Mouse (Mus musculus) layer of hippocampus, adult 18-20 months (tissue): ENCODE data around the gene Ramp1. TPM values are rescaled to one million over a fixed set of nuclear protein-coding genes. Genes with fewer than 3 reads are reported as not detected.

Experiments used
- DNase-seq, 2 experiments: peaks; one replicate each; pipeline ENCODE4 v3.0.0; 2022; ENCODE audit warnings: low spot score in 2 of 2
- total RNA-seq, 2 experiments: library from RNA; stranded (reverse); gene quantifications; 2 replicates each; pipeline ENCODE4 v1.2.3; 2021

Gene Ramp1
- total RNA-seq, 2 experiments from 2014 or later: 58.6 to 64.0 TPM

DNA sequence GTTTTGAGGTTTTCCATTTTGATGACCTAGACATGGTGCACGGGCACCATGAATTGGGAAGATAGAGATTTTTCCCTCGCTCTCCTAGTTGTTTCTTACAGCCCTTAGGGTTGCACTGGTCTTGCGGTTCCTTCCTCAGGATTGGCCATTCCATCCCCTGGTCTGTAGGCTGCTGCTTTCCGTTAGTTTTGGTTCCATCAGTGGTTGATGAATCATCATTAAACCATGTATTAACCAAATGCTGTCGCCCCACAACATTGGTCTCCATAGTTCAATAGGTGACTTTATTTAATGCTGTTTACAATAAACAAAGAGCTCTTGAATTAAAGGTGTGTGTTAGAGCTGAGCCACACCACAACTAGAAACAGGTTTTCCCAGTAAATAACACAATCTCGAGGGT, 58.1 kb downstream of the Ramp1 start:
- DNase-seq: no peak

DNA sequence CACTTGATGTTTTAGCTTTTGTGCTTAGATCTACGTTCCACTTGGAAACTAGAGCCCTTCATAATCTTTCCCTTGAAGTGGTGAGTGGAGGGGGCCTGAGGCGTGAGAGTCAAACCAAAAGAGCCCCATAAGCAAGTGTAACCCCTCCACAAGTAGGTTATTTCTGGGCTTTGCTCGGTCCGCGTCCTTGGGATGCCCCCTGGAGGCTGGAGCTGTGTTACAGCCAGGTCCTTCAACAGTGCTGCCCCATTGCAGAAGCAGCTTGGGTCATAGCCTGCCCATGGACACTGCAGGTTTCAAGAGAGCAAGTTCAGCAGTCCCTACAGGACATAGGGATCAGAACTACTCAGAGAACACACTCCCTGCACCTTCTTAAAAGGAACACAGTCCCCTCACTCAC, 59.5 kb downstream of the Ramp1 start:
- peak in 1 of 2 experiments; percentile 67 for DNase-seq

DNA sequence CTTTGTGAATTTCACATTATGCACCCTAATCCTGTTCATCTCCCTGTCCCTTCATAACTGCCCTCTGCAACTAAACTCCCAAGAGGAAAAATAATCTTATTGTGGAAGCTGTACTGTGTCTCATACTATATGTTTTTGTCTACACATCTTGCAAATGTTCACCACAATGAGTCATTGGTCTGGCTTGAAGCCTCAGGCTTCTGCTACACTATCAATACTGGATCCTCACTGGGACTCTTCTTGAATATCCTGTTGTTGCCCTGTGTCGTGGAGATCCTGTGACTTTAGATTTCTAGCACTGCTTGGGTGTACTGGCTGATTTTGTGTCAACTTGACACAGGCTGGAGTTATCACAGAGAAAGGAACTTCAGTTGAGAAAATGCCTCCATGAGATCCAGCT, 60.2 kb downstream of the Ramp1 start:
- DNase-seq: no peak

DNA sequence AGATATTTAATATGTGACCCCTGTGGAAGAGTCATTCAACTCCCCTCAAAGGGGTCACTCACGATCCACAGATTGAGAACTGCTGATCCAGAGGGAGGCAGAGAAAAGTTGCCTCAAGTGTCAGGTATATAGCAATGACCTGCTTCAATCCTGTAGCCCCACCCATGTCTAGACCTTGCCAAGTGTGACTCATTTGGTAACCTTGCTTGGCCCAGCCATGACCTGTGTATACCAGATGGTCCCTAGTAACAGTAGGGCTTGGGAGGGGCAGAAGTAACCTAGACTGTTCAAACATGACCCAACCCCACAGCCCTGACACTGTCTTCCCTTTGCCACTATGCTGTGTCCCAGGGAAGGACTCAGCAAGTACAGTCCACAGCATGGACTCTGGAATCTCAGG, 61.1 kb downstream of the Ramp1 start:
- DNase-seq: no peak

DNA sequence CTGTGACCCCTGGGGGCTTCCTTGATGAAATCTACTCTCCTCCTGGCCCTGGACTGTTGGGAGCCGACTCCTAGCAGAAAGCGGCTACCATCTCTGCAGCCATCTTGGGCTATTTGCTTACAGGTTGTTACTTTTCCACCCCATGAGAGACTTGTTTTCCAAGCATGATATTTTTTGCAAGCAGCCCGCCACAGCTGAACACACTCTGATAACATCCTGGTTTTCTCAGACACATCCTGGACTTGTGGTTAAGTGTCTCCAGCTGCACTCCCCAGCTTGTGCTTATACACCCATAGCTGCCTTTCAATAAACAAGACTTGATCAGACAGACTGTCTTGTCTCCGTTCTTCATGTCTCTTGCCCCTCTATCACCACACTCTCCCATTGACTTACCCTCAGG, 61.6 kb downstream of the Ramp1 start:
- no peak for DNase-seq

DNA sequence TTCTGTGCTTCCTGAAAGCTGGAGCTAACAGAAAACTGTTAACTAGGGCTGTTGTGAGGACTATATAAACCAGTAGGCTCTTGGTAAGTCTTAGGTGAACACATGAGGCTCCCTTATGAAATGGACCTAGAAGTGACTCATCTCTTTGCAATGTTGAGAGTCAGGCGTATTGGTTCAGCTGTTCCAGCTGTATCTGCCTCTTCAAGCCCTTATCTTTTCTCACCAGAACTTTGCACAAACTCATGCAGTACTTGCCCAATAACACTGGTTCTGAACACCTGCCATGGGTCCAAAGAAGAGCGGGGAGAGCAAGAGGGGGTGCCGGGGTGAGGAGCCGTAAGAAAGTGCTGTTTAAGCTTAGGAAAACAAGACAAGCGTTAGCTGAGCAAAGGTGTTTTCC, 68.6 kb downstream of the Ramp1 start:
- no peak for DNase-seq

DNA sequence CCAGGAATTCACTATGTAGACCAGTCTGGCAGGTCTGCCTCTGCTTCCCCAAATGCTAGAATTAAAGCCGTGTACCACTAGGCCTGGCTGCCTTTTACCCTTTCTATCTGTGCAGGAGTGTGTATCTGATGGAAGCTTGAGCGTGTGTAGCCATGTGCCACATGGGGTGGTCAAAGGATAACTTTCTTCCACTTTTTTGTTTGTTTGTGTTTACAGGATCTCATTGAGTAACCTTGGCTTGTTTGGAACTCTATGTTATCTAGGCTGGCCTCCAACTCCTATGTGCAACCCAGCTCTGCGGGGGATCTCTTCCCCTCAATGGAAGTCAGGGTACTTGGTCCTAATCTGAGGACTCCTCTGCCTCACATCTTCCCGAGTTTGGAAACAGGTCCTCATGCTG, 69.3 kb downstream of the Ramp1 start:
- no peak for DNase-seq

DNA sequence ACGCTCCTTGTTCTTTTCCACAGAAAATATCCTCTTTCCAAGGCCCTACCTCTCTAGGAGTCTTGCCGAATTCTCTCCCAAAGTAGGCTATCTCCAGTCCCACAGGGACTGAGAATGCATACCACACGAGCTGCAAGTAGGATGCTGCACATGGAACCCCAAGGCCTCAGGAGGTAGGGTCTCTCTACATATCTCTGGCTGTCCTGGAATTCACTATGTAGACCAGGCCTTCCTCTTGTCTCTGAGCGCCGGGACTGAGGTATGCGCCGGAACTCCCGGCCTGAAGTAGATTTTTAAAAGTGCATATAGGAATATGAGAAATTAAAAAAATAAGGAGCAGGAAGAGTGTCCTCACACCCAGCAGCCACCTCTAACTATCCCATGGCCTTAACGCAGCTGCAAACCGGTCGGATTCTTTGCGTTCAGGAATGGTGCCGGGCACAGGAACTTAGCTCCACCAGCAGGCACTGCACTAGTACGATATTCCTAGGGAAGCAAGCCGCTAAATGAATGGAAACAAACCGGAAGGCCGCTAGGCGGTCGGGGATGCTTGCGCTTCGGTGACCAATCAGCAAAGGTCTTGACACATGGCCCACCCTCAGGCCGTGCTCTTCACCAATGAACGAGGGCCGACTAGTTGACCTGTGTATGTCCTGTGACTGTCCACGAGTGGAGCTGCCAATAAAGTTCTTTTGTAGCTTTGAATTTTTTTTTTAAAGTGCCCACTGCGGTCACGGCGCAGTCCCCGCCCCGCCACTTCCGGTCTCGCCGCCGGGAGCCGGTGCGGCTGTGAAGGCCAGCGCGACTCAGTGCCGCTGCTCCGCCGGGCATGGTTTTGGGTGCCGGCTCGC, 70.2 kb downstream of the Ramp1 start, which contains the start of gene Ube2f:
Ube2f (plus strand) TSS at position 741 of the 851 bp plus-strand sequence.
- peak; percentile 93 to 98 for DNase-seq

DNA sequence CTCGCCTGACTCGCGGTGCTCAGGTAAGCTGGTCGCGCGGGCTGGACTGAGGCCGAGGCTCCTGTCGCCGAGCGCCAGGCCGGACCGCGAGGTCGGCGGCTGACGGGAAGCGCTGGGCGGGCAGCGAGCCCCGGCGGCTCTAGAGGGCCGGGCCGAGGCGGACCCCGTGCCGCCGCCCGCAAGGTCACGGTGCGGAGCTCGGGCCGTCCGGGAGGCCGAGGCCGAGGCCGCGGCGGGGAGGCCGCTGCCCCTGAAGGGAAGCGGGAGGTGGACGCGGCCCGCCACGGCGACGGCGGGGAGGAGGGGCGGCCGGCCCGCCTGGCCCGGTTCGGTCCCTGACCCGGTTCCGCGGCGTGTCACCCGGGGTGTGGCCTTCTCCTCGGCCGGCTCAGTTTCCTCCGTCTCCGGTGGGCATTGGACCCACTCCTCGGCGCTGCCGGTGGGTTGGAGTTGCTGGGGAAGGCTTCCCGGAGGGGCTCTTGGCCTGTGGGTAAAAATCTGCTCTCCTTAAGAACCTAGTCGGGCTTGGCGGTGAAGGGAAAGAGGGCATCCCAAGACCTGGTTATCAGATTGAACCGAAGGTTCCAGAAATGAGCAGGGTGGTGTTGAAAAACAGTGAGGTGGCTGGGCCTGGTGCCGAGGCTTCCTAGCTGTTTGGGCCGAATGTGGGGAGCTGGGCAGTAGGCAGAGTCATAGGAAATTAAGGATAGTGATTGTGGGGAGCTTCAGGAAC, 71.0 kb downstream of the Ramp1 start:
- peak in 1 of 2 experiments; percentile 21 for DNase-seq

DNA sequence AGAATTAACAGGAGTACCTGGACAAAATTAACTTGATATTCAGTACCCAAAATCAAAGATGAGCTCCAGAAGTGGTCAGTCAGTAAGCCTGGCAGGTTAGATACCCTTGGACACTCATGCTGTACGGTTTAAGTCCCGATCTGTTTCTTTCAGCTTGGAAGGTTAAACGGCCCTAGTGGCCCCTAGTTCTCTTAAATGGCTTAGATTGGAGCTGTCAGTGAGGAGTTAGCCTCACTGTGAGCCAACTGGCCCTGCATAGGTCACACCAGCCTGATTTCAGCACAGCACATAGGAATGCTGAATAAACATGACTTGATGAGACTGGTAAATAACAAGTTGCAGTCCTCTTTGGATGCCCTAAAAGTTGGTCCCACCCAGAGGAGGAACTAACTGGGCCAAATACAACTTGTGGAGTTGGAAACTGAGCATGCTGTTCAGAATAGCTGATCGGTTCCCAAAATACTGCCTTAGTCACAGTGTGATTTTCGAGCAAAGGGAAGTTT, 71.6 kb downstream of the Ramp1 start:
- no peak for DNase-seq

DNA sequence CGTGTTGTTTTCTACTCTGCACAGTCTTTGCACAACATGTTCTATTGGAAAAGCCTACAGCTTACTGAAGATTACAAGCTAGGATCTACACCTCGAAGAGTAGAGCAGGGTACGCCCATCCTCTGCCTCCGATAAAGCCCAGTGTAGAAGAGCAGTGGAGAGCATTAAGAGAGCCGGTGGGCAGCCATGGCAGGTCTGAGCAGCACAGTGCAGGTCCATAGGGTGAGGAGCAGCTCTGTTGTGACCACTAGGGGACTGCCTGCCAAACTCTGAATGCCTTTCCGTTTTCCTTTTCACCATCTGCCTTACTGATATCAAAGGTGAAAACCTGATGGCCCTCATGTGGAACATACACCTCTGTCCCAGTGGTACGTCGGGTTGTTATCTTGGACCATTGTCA, 72.3 kb downstream of the Ramp1 start:
- DNase-seq: no peak

DNA sequence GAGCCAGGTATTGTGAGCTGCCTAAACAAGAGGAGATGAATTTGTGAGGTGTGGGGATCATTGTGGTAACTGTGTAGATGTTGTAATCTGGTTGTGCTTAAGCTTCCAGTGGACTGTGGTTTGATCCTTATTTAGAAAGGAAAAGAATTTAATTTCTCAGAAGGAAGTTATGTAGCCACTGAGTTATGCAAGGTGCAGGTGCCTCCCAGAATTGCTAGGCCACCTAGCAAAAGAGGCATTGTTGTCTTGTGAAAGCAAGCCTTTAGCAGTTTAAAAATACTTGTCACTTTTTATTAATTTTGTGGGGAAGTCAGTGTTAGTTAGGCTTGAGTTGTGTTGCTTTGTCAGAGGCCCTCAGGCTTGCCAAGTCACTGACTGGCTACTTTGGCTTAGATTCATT, 78.3 kb downstream of the Ramp1 start:
- DNase-seq: no peak

DNA sequence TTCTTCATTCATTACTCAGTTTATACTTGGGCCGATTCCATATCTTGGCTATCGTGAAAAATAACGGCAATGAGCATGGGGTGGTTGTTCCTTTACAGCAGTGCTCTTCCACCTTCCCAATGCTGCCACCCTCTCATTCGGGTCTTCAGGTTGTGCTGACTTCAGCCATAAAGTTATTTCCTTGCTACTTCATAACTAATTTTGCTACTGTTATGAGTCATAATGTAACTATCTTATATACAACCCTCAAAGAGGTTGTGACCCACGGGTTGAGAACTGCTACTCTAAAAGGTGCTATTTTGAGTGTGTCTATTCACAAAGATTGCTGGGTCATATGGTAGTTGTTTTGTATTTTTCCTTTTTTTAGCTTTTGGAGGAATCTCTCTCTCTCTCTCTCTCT, 80.2 kb downstream of the Ramp1 start:
- no peak for DNase-seq

DNA sequence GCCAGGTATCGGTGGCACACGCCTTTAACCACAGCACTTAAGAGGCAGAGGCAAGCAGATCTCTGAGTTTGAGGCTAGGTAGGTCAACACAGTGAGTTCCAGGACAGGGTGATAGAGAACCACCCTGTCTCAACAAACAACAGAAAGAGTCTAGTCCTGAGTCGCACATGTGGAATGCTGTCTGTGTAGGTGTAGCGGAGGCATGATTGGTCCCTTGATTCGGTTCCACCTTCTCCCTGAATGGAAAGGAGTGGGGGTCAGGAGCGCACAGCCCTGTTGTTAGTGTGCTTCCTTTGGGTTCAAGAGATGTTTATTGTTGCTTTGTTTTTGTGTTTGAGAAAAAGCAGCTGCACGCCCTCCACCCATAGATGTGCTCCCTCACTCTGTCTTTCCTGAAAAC, 82.9 kb downstream of the Ramp1 start:
- DNase-seq: no peak

DNA sequence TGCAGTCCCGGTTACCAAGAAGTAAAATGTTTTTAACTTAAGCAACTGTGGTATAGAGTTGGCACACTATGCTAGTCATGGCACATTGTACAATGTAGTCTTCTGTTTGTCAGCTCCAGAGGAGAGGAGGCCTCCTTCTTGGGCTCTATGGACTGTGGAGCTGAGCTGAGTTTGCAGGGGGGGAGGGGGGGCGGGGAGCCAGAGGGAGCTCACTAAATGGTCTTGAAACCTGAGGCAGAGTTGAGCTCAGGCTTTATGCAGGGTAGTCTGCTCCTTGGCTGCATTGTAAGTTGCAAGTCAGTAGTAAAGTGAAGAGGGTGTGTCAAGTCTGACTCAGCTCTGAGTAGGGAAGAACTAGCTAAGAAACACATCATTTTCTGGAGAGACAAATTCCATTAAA, 92.6 kb downstream of the Ramp1 start:
- no peak for DNase-seq

Other genes with a start within 250 kb of the Ramp1 start
- gene Prlh, start 226.7 kb upstream of the Ramp1 start, total RNA-seq: not detected
- gene Rab17, start 210.2 kb upstream of the Ramp1 start, total RNA-seq: not detected
- 10 to 100 TPM; 68.3 to 69.9 TPM for gene Lrrfip1, start 181.1 kb upstream of the Ramp1 start, total RNA-seq
- under 1 TPM in 1 of 2 experiments, not detected in 1; 0.10 TPM for gene Rbm44, start 34.7 kb upstream of the Ramp1 start, total RNA-seq
- gene Ube2f, start 70.5 kb downstream of the Ramp1 start, total RNA-seq: 10 to 100 TPM; 45.8 to 48.8 TPM
- gene Scly, start 118.5 kb downstream of the Ramp1 start, total RNA-seq: 10 to 100 TPM; 18.0 to 22.3 TPM
- gene Espnl, start 142.3 kb downstream of the Ramp1 start, total RNA-seq: under 1 TPM in 1 of 2 experiments, not detected in 1; 0.07 TPM
- under 1 TPM in 1 of 2 experiments, not detected in 1; 0.10 TPM for gene Klhl30, start 171.2 kb downstream of the Ramp1 start, total RNA-seq
- gene Erfe, start 186.6 kb downstream of the Ramp1 start, total RNA-seq: not detected
- gene Ilkap, start 219.0 kb downstream of the Ramp1 start, total RNA-seq: 10 to 100 TPM; 62.3 to 63.0 TPM
- gene Hes6, start 234.2 kb downstream of the Ramp1 start, total RNA-seq: 10 to 100 TPM; 13.1 to 16.4 TPM